Mouse (Mus musculus) thymus, adult 2 months (tissue): ENCODE data around the gene Agxt2.

Experiments used
- CTCF ChIP-seq: fragments of 200-500 bp; IDR thresholded peaks from 2 replicates; pipeline ENCODE4 v1.5.1; 2012; ENCODE audit warnings: mild to moderate bottlenecking, control low read depth, low read length, moderate library complexity, borderline replicate concordance; ENCODE audit not compliant: control insufficient read depth, poor library complexity, insufficient read depth; ENCODE audit errors: extremely low read depth
- POLR2A ChIP-seq: fragments of 200-500 bp; IDR thresholded peaks from 2 replicates; pipeline ENCODE4 v1.6.1; 2012; ENCODE audit warnings: mild to moderate bottlenecking, low read length, control low read depth, moderate library complexity; ENCODE audit not compliant: control insufficient read depth, poor library complexity, insufficient read depth; ENCODE audit errors: extremely low read depth

DNA sequence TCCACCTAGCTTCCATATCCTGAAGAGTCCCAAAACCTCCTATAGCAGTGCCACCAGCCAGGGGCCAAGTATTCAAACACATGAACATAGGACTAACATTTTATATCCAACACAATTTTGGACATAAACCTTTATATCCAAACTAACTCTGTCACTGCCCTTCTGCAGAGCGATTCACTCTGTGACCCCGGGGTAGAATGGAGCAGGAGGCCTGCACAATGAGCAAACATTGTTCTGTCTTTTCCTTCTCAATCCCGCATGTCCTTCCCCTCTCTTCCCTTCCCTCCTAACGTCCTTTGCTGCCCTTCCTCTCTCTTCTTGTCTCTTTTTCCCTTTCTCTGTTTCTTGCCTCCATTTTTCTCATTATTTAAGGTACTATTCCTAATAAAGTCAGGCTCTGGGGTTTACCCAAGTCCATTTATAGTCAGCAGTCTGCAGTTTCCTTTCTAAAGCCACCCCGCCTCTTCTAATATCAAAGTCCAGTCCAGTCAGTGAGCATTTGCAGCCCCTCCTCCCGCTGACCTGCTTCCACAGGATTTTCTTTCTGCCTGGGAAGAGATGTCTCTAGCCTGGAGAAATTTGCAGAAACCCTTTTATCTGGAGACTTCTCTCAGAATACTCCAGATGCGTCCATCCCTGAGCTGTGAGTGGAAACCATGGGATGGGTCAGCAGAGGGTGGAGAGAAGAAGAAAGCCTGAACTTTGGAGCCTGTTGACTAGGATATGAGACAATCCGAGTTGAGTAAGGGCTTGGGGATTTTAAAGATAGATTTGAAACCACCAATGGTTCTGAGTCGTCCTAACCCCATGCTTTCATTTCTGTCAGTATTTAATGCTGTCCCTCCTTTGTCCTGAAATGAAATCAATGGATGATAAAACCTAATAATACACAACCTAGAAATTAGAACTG lies at the start of gene Agxt2:
- no peak for TF ChIP-seq CTCF
- no peak for TF ChIP-seq POLR2A
